Mouse (Mus musculus): Measurements from ENCODE around the gene Hp. TPM values are rescaled to one million over a fixed set of nuclear protein-coding genes. Genes with fewer than 3 reads are reported as not detected.

Hp gene
- polyA plus RNA-seq, 1 experiment from 2014 or later, result 4.3 TPM

GRCm38 (mm10) chr8:109542165-109542564, 36.8 kb downstream of the Hp start:
- Histone ChIP-seq H3K36me3 (ENCODE audit: control insufficient read depth, insufficient read depth, low read length) (peaks cover 17% of the 10 kb centered on the region), H3K27ac (replicated peaks; ENCODE audit: low read depth, low read length) (peak overlapping the region; percentile 48; the same call in 1 of the 2 replicates), H3K27me3 (replicated peaks; ENCODE audit: control insufficient read depth, insufficient read depth, low read length) (no peaks in the 10 kb centered on the region), H3K4me1 (ENCODE audit: control insufficient read depth, insufficient read depth, low read length) (peaks cover 5% of the 10 kb centered on the region; the same call in 1 of the 2 replicates), H3K9ac (ENCODE audit: low read depth, low read length) (no peak overlapping the region), H3K9me3 (ENCODE audit: control insufficient read depth, low read length) (no peaks in the 10 kb centered on the region), H3K4me3 (ENCODE audit: low read depth, low read length) (no peak overlapping the region), H3K4me2 (ENCODE audit: low read depth, low read length) (no peak overlapping the region)
- WGBS, result 63% methylated on average over 5 of the region's 5 CpGs
- ATAC-seq (ENCODE audit: low read depth), result no peak
- no peak for DNase-seq (ENCODE audit: low spot score)

- Histone ChIP-seq H3K9ac (ENCODE audit: low read depth, low read length) (peak overlapping the region; percentile 53; the same call in 1 of the 2 replicates), H3K9me3 (ENCODE audit: control insufficient read depth, low read length) (no peaks in the 10 kb centered on the region), H3K4me3 (ENCODE audit: low read depth, low read length) (peak overlapping the region; percentile 24), H3K36me3 (ENCODE audit: control insufficient read depth, insufficient read depth, low read length) (no peaks in the 10 kb centered on the region), H3K27me3 (replicated peaks; ENCODE audit: control insufficient read depth, insufficient read depth, low read length) (no peaks in the 10 kb centered on the region), H3K27ac (replicated peaks; ENCODE audit: low read depth, low read length) (no peak overlapping the region), H3K4me2 (ENCODE audit: low read depth, low read length) (peak overlapping the region; percentile 46), H3K4me1 (ENCODE audit: control insufficient read depth, insufficient read depth, low read length) (no peaks in the 10 kb centered on the region)
- WGBS, result 7% methylated on average over 5 of the region's 5 CpGs
- ATAC-seq (ENCODE audit: low read depth) (peak; percentile 85; the same call in 1 of the 2 replicates), DNase-seq (ENCODE audit: low spot score) (peak; percentile 78)
These were observed 42.3 kb downstream of the Hp start for GRCm38 (mm10) chr8:109536703-109537102.

GRCm38 (mm10) chr8:109535140-109535990, 43.6 kb downstream of the Hp start:
- no peaks in the 10 kb centered on the region for H3K4me1 ChIP-seq (ENCODE audit: control insufficient read depth, insufficient read depth, low read length)
- H3K4me3 ChIP-seq (ENCODE audit: low read depth, low read length), result no peak overlapping the region
- H3K36me3 ChIP-seq (ENCODE audit: control insufficient read depth, insufficient read depth, low read length), result no peaks in the 10 kb centered on the region
- no peak overlapping the region for H3K9ac ChIP-seq (ENCODE audit: low read depth, low read length)
- no peak overlapping the region for H3K4me2 ChIP-seq (ENCODE audit: low read depth, low read length)
- no peaks in the 10 kb centered on the region for H3K27me3 ChIP-seq (replicated peaks; ENCODE audit: control insufficient read depth, insufficient read depth, low read length)
- H3K27ac ChIP-seq (replicated peaks; ENCODE audit: low read depth, low read length), result no peak overlapping the region
- no peaks in the 10 kb centered on the region for H3K9me3 ChIP-seq (ENCODE audit: control insufficient read depth, low read length)
- DNase-seq (ENCODE audit: low spot score) (no peak), ATAC-seq (ENCODE audit: low read depth) (no peak)
- 87% methylated on average over 19 of the region's 19 CpGs for WGBS

Other genes with a start within 250 kb of the Hp start
- gene Pmfbp1, start 85.1 kb downstream of the Hp start, polyA plus RNA-seq (2014; fragmentation: Nextera tagmentation; extraction: Ambion mirVana), result 0.08 and 0.38 TPM in 2 replicates
- gene Dhx38, start 13.3 kb downstream of the Hp start, polyA plus RNA-seq (2014; fragmentation: Nextera tagmentation; extraction: Ambion mirVana), result 17.4 and 19.5 TPM in 2 replicates
- gene Txnl4b, start 13.3 kb downstream of the Hp start, polyA plus RNA-seq (2014; fragmentation: Nextera tagmentation; extraction: Ambion mirVana), result 23.5 and 25.4 TPM in 2 replicates
- gene Dhodh, start 29.5 kb upstream of the Hp start, polyA plus RNA-seq (2014; fragmentation: Nextera tagmentation; extraction: Ambion mirVana), result 34.7 and 39.3 TPM in 2 replicates
- gene Pkd1l3, start 35.3 kb upstream of the Hp start, polyA plus RNA-seq (2014; fragmentation: Nextera tagmentation; extraction: Ambion mirVana), result 0.24 TPM in 1 of 2 replicates, not detected in the other
- 118 and 136 TPM in 2 replicates for gene Ist1, start 114.1 kb upstream of the Hp start, polyA plus RNA-seq (2014; fragmentation: Nextera tagmentation; extraction: Ambion mirVana)
- 22.4 and 24.9 TPM in 2 replicates for gene Zfp821, start 126.4 kb upstream of the Hp start, polyA plus RNA-seq (2014; fragmentation: Nextera tagmentation; extraction: Ambion mirVana)
- gene Atxn1l, start 158.6 kb upstream of the Hp start, polyA plus RNA-seq (2014; fragmentation: Nextera tagmentation; extraction: Ambion mirVana), result 7.9 and 9.2 TPM in 2 replicates
- 34.0 and 38.4 TPM in 2 replicates for gene Ap1g1, start 199.4 kb upstream of the Hp start, polyA plus RNA-seq (2014; fragmentation: Nextera tagmentation; extraction: Ambion mirVana)